Mouse (Mus musculus) Muller cell, postnatal 12 days (primary cell): ENCODE data around the gene AC170998.1.
"Not testable (repeated sequence)": the region's sequence is repeated elsewhere in the genome, so short reads cannot be mapped to it uniquely, and the experiment has no call there.

Experiments
- DNase-seq: peaks from one replicate; pipeline ENCODE4 v3.0.0-alpha.2; 2015; ENCODE audit errors: inconsistent ontology term

The AC170998.1 gene

DNA sequence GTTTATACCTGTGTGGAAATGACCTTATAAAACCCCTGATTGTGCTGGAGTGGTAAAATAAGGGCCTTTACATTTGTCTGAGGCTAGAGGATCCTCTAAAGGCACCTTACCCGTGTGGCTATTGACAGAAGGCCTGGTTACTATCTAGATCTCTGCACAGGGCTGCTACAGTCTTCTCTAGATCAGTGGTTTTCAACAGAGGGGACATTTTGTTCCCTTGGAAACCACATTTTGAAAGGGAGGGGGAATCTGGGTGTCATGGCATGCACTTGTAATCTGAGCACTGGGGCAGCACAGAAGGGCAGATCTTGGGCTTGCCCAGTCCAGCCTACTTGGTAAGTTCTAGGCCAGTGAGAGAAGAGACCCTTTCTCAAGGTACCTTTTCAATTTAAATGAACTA, 19.2 kb upstream of the AC170998.1 start:
- no peak for DNase-seq

GRCm38 (mm10) chr17:28707136-28707627, 18.7 kb upstream of the AC170998.1 start:
- no peak for DNase-seq

DNA sequence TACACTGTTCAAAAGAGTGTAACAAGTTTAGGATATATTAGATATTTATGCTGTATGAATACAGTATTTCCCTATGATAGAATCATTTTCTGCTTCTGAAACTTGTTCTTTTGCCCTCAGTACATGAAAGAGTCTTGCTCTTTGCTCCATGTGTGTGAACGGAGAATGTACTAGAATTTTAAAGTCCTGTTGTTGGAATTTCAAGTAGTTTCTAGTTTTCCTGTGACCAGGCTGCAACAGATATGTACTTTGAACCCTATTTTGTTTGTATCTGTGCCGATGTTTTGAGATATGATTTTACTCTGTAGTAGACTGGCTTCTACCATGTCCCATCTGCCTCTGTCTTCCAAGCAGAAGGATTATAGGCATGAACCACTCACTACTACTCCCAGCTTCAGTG, 18.1 kb upstream of the AC170998.1 start:
- no peak for DNase-seq

- no peak for DNase-seq
These were observed 16.9 kb upstream of the AC170998.1 start for GRCm38 (mm10) chr17:28708989-28709388.

DNA sequence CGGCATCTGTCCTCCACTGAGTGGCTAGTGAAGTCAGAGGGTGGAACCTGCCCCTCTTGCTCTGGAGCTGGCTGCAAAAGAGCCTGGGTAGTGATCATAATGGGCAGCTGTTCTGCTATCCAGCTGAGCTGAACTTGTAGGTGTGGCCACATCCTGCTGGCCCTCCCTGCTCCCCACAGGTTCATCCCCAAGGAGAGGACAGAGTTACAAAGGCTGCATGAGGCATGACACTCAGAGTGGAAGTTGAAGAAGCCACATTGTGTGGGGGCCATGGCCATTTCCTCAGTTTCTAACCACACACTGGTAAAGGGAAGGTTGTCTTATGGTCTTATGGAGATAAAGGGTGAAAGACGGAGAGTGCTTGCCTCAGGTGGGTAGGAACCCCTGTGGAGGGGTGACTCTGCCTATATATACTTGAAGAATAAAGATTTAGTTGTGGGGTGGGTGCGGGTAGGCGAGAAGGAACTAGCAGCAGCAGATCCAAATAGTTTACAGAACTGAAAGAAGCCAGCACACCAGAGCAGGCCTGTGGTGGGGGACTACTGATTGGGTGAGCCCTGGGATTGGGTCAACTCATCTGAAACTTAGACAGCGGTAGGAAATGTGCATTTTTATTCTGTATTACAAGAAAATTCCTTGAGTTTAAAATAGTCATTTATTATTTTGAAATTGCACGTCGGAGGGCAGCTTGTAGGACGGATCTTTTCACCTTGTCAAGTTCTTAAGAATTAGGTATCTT, 16.2 kb upstream of the AC170998.1 start:
- no peak for DNase-seq

DNA sequence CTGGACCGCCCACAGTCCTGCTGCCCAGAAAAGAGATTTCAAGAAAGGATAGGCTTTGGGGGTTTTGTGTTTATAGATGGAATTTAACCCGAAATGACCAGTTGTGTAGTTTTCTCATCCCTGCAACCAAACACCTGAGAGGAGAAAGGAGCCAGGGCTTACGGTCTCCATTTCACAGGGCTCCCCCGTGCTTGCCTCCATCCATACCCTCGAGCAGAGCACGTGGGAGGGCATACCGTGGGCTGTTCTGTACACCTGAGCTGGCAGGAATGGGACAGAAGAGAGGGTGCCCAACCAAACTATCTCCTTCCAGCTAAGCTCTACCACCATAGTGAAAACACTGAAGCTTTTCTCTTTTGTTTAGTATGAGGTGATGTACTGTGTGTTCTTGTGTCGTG, 15.6 kb upstream of the AC170998.1 start:
- DNase-seq: no peak

- DNase-seq: no peak
These were observed 14.6 kb upstream of the AC170998.1 start for GRCm38 (mm10) chr17:28711237-28711636.

DNA sequence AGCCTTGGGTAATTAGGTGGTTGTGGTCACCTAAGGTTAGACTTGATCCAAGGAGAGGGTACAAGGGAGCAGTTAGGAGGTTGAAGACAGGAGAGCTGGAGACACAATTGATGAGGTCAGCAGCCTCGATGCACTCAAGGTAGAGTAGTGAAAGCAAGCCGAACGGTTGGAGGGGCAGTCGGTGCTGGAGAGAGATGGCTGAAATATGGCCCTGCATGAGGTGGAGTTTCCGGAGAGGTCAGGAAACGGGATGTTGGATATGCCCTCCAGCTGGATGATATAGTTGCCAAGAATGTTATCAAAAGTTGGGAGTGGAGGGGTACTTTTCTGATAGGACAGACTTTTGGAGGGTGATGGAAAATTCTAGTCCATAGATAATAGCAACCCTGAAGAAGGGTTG, 13.6 kb upstream of the AC170998.1 start:
- DNase-seq: no peak

- DNase-seq: no peak
These were observed 11.9 kb upstream of the AC170998.1 start for GRCm38 (mm10) chr17:28714006-28714405.

- no peak for DNase-seq
These were observed 9.9 kb upstream of the AC170998.1 start for GRCm38 (mm10) chr17:28715832-28716548.

DNA sequence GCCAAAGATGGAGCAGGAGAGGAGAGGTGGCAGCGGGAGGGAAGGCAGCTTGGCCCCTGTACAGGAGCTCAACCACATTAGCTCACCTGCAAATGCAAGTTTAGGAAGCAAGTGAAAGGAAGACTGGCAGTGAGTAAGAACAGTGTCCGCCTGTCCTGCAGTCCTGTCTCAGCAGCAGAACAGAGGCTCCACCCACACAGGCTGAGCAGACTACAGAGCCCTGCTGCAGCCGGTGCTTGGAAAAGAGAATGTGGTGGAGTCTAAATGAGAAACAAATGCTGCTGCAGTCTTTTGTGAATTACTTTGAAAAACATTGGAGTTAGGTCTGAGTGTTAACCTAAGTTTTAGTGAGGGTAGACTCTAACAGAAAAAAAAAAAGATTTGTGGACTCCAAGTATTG, 8.3 kb upstream of the AC170998.1 start:
- no peak for DNase-seq

GRCm38 (mm10) chr17:28727511-28727910, 1.6 kb downstream of the AC170998.1 start:
- DNase-seq: not testable (repeated sequence)

DNA sequence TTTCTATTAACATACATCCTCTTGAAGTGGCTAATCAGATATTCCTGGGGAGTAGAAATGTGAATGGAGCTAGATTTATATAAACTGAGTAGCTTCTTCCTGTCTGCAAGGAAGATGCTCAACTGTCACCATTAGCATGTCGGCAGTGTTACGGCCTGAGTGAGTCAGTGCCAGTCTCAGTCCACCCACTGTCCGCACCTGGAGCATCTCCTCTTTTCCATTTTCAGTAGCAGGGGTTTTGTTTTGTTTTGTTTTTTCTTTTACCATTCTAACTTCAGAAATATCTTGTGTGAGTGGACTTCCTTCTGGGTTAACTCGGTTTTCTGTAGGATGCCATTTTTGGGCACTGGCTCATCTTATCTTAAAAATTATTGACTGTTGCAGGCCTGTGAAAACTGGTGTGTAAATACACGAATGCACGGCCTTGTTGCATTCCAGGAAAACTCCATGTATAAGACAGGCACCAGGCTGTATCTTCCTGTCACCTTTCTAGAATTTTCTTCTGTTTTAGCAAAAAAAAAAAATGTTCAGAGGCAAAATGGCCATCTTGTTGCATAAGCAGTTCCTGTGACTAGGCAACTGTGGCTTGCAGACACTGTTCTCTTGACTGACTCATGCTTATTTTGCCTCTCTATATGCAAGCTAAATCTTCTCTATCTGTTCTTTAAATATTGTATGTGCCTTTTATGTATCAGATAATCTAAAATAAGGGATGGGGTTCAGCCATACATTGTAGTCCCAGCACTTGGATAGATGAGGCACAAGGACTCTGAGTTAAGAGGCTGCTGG, 9.6 kb downstream of the AC170998.1 start:
- DNase-seq: no peak

- no peak for DNase-seq
These were observed 10.6 kb downstream of the AC170998.1 start for GRCm38 (mm10) chr17:28736486-28736885.

- DNase-seq: no peak
These were observed 12.1 kb downstream of the AC170998.1 start for GRCm38 (mm10) chr17:28737973-28738372.

GRCm38 (mm10) chr17:28739244-28739643, 13.4 kb downstream of the AC170998.1 start:
- no peak for DNase-seq

- no peak for DNase-seq
These were observed 17.4 kb downstream of the AC170998.1 start for GRCm38 (mm10) chr17:28743145-28743866.

GRCm38 (mm10) chr17:28743916-28744315, 18.0 kb downstream of the AC170998.1 start:
- DNase-seq: no peak

DNA sequence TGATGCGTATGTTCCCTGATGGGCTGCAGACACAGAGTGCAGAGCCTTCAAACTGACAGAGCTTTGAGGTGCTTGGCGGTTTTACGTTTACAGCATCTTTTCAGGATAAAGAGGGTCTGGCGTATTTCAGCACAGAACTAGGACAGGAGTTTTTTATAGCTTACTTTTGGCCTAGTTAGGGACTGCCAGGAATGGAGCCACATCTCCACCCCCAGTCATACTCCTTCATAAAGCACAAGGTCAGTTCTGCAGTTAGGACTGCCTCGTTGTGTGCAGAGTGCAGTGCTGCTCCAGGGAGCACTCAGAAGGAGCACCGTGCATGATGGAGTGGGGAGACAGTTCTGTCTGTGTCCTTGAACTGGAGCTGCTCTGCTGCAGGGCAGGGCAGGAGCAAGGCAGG, 19.9 kb downstream of the AC170998.1 start:
- DNase-seq: no peak

- DNase-seq: no peak
These were observed 22.1 kb downstream of the AC170998.1 start for GRCm38 (mm10) chr17:28748001-28748400.

- peak; percentile 31 for DNase-seq
These were observed 24.7 kb downstream of the AC170998.1 start for GRCm38 (mm10) chr17:28750580-28750979.

DNA sequence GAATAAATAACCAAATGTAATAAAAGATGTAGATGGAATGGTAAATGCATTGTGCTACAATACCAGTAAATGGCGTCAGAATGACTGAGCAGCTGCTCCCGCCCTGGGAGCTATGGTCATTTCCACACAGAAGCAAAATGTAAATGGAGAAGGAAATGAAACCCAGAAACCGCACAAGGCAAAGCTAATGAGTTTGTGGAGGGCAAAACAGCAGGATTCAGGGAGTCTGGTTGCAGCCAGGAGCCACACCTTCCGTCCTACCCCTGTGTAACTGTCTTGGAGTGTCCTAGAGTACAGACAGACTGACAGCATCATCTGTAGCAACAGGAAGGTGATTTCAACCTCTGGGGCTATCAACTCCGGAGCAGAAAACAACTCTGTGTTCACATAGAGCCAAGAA, 30.6 kb downstream of the AC170998.1 start:
- DNase-seq: no peak
